Comparison of ENCODE assay signal across 22 mouse cellular contexts in genomic region chr3:81564757-81565063, GRCm38 (mm10).
A peak's percentile ranks its signal among the peaks of the same experiment; 100 is the strongest.
DNase-seq lines count a peak whose midpoint lies in the region; ATAC-seq and TF ChIP-seq lines count a peak whose summit lies in the region.
"Had no signal": no experiment of that assay in that cellular context is flagged by ENCODE, and none has a peak within 500 bp of the region (broad histone marks: within the 10 kb centered on the region; RNA-seq: fewer than 3 reads in every experiment).

No protein-coding gene starts in this region.

- TF ChIP-seq CTCF in gastrocnemius, adult 2 months (IDR thresholded peaks at IDR 0.05) = no peak

- H3K27me3 ChIP-seq in intestine, embryonic 15.5 days (replicated peaks) = no peaks in the 10 kb centered on the region
- no peaks in the 10 kb centered on the region for H3K27me3 ChIP-seq in intestine, embryonic 16.5 days (replicated peaks; ENCODE audit: control insufficient read depth, insufficient read depth, low read length)
- no peaks in the 10 kb centered on the region for H3K27me3 ChIP-seq in stomach, embryonic 16.5 days (ENCODE audit: control insufficient read depth, insufficient read depth, low read length)
- H3K27me3 ChIP-seq: CH12.LX; embryonic facial prominence, embryonic 12.5 days; forebrain, embryonic 13.5 days; forebrain, embryonic 15.5 days had no signal

- H3K9me3 ChIP-seq in intestine, embryonic 15.5 days = no peaks in the 10 kb centered on the region
- no peaks in the 10 kb centered on the region for H3K9me3 ChIP-seq in intestine, embryonic 16.5 days (ENCODE audit: control insufficient read depth, low read length)
- H3K9me3 ChIP-seq in stomach, embryonic 16.5 days (replicated peaks; ENCODE audit: control insufficient read depth, low read length) = no peaks in the 10 kb centered on the region
- H3K9me3 ChIP-seq: embryonic facial prominence, embryonic 10.5 days; embryonic facial prominence, embryonic 12.5 days; forebrain, embryonic 13.5 days; forebrain, embryonic 15.5 days had no signal

- no peak for DNase-seq in gastrocnemius, adult 2 months
- no peak for DNase-seq in gastrocnemius, postnatal 36 days
- no peak for DNase-seq in left cerebral cortex, postnatal 10 days (ENCODE audit: extremely low spot score in 1 of 2, low spot score in 2 of 2)
- DNase-seq: B cell, adult 2 months; cerebellum, adult 11 months; cerebellum, adult 18-20 months; cerebellum, adult 8-10 months; cerebellum, adult 9-11 months; cerebellum, postnatal 36 days had no signal

- WGBS in intestine, embryonic 15.5 days = 55% methylated on average over 1 of the region's 1 CpGs
- WGBS in intestine, embryonic 16.5 days = 49% methylated on average over 1 of the region's 1 CpGs
- WGBS in stomach, embryonic 16.5 days = 44% methylated on average over 1 of the region's 1 CpGs

- peak overlapping the region; percentile 16; the same call in 1 of the 2 replicates for H3K27ac ChIP-seq in gastrocnemius, adult 2 months
- no peak overlapping the region for H3K27ac ChIP-seq in intestine, embryonic 15.5 days
- H3K27ac ChIP-seq in intestine, embryonic 16.5 days (ENCODE audit: low read length) = no peak overlapping the region
- peak overlapping the region; percentile 67 for H3K27ac ChIP-seq in brown adipose tissue, adult 24 weeks (replicated peaks; ENCODE audit: low read depth, low read length)
- H3K27ac ChIP-seq in stomach, embryonic 16.5 days (ENCODE audit: low read length) = no peak overlapping the region
- H3K27ac ChIP-seq: embryonic facial prominence, embryonic 10.5 days; embryonic facial prominence, embryonic 12.5 days; forebrain, embryonic 13.5 days; forebrain, embryonic 15.5 days had no signal

- peak; percentile 43 for ATAC-seq in intestine, embryonic 15.5 days
- ATAC-seq in intestine, embryonic 16.5 days = no peak; the same call in 1 of the 2 replicates
- peak; percentile 90 for ATAC-seq in stomach, embryonic 16.5 days (ENCODE audit: insufficient read depth, low FRiP score)
- ATAC-seq: activated CD4-positive, CD25-positive, alpha-beta regulatory T cell, adult 4 months; CD4-positive, CD25-positive, alpha-beta regulatory T cell, adult 4 months; forebrain, embryonic 13.5 days; forebrain, embryonic 15.5 days; Patski had no signal

- no peak overlapping the region for H3K4me2 ChIP-seq in intestine, embryonic 15.5 days (replicated peaks)
- no peak overlapping the region for H3K4me2 ChIP-seq in intestine, embryonic 16.5 days (ENCODE audit: low read depth, low read length)
- H3K4me2 ChIP-seq in stomach, embryonic 16.5 days (ENCODE audit: low read depth, low read length) = no peak overlapping the region
- H3K4me2 ChIP-seq: embryonic facial prominence, embryonic 12.5 days; forebrain, embryonic 13.5 days; forebrain, embryonic 15.5 days had no signal

- intact Hi-C loops in gastrocnemius, adult 2 months (cut with DNase I) = no loop called here
- intact Hi-C loops in gastrocnemius, postnatal 36 days (cut with DNase I) = no loop called here
- intact Hi-C loops in left cerebral cortex, postnatal 10 days (cut with DNase I) = no loop called here

- no peaks in the 10 kb centered on the region for H3K4me1 ChIP-seq in intestine, embryonic 15.5 days (replicated peaks)
- no peaks in the 10 kb centered on the region for H3K4me1 ChIP-seq in intestine, embryonic 16.5 days (ENCODE audit: control insufficient read depth, insufficient read depth, low read length)
- H3K4me1 ChIP-seq in brown adipose tissue, adult 24 weeks (ENCODE audit: control insufficient read depth, insufficient read depth, insufficient read length, low read length) = no peaks in the 10 kb centered on the region
- H3K4me1 ChIP-seq in stomach, embryonic 16.5 days (ENCODE audit: control insufficient read depth, insufficient read depth, low read length) = no peaks in the 10 kb centered on the region
- H3K4me1 ChIP-seq: embryonic facial prominence, embryonic 10.5 days; embryonic facial prominence, embryonic 12.5 days; forebrain, embryonic 13.5 days; forebrain, embryonic 15.5 days had no signal

- no peak overlapping the region for H3K9ac ChIP-seq in intestine, embryonic 15.5 days
- no peak overlapping the region for H3K9ac ChIP-seq in intestine, embryonic 16.5 days (ENCODE audit: low read depth, low read length)
- no peak overlapping the region for H3K9ac ChIP-seq in stomach, embryonic 16.5 days (ENCODE audit: low read length)
- H3K9ac ChIP-seq: embryonic facial prominence, embryonic 12.5 days; forebrain, embryonic 13.5 days; forebrain, embryonic 15.5 days had no signal

- H3K4me3 ChIP-seq in gastrocnemius, adult 2 months = no peak overlapping the region
- H3K4me3 ChIP-seq in intestine, embryonic 15.5 days (replicated peaks) = no peak overlapping the region
- no peak overlapping the region for H3K4me3 ChIP-seq in intestine, embryonic 16.5 days (ENCODE audit: low read length)
- H3K4me3 ChIP-seq in brown adipose tissue, adult 24 weeks (ENCODE audit: insufficient read depth, low read depth, low read length) = no peak overlapping the region
- no peak overlapping the region for H3K4me3 ChIP-seq in stomach, embryonic 16.5 days (replicated peaks; ENCODE audit: low read length)
- H3K4me3 ChIP-seq: embryonic facial prominence, embryonic 10.5 days; embryonic facial prominence, embryonic 12.5 days; forebrain, embryonic 13.5 days; forebrain, embryonic 15.5 days had no signal

- no peaks in the 10 kb centered on the region for H3K36me3 ChIP-seq in intestine, embryonic 15.5 days
- no peaks in the 10 kb centered on the region for H3K36me3 ChIP-seq in intestine, embryonic 16.5 days (ENCODE audit: control insufficient read depth, insufficient read depth, low read length)
- H3K36me3 ChIP-seq in stomach, embryonic 16.5 days (ENCODE audit: control insufficient read depth, insufficient read depth, low read length) = no peaks in the 10 kb centered on the region
- H3K36me3 ChIP-seq: embryonic facial prominence, embryonic 10.5 days; embryonic facial prominence, embryonic 12.5 days; forebrain, embryonic 15.5 days; G1E had no signal

Comparison
In these comparisons a context has a peak if more than half of its experiments do, and no peak if none do; other contexts are left out.
1. H3K27ac ChIP-seq: peak in gastrocnemius, adult 2 months (single experiment) and brown adipose tissue, adult 24 weeks (single experiment); none in intestine, embryonic 15.5 days (single experiment), intestine, embryonic 16.5 days (single experiment) and stomach, embryonic 16.5 days (single experiment).